Mouse (Mus musculus) ZHBTc4 (cell line): ENCODE measurements around the gene Eva1b.

ENCODE experiments used
- DNase-seq: peaks from one replicate; pipeline ENCODE4 v3.0.0-alpha.2; 2011; ENCODE audit warnings: low read depth, low spot score

Gene Eva1b

DNA sequence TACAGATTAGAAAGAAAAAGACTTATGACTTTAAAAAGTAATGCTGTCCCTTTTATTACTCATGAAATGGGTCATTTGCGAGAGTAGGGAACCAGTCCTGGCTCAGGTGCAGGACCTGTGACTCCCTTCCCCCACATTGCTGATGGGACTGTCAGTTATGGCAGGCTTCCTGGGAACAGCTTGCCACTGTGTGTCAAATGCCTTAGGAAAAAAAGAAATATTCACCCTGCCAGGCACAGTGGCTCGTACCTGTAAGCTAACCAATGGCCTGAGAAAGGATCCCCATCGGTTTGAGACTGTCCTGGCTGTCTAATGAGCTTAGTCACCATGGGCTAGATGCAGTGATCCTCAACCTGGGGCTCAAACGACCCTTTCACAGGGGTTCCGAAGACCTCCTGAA, 27.5 kb upstream of the Eva1b start:
- DNase-seq: no peak

DNA sequence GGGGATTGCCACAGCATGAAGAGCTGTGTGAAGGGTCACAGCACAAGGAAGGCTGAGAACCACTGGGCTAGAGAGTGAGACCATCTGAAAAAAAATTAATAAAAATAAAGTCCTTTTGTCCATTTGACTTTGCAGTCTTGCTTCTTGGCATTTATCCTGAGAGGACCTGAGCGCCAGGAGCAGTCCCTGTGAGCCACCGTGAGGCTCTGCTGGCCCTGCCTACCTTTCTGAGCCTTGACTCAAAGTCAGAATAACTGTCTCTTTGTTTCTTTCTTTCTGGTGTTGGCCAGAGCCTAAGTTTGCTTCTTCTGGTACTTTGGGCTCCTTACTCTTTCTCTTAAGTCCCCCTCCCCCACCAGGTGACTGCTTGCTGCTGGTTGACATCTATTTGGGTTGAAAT, 27.0 kb upstream of the Eva1b start:
- no peak for DNase-seq

DNA sequence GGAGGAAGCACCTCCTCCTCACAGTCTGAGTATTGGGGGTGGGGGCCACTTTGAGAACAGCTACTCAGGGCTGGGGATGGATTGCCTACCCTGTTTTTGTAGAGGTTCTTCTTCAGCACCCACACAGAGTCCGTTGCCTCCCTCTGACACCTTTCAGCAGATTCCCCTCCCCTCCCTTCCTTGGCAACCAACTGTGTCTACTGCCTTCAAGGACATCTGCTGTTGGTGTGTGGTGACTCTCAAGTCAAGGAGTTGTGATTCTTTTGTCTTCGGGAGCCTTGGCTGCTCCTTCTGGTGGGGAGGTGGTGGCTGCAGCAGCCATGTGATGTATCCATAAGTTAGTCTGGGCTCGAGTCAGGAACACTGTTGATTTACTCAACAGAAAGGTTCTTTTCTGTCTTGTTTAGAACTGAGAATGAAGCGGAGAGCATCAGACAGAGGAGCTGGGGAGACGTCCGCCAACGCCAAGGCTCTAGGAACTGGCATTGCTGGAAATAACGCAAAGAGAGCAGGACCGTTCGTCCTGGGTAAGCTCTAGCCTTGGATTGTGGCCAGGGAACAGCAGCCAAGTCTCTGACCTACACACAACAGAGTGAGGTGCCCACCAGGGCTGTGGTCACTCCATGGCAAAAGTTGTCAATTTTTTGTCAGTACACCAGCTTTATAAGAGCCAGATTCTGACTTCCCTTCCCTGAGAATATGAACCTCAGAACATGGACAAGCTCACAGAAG, 24.1 kb upstream of the Eva1b start:
- peak; percentile 42 for DNase-seq

DNA sequence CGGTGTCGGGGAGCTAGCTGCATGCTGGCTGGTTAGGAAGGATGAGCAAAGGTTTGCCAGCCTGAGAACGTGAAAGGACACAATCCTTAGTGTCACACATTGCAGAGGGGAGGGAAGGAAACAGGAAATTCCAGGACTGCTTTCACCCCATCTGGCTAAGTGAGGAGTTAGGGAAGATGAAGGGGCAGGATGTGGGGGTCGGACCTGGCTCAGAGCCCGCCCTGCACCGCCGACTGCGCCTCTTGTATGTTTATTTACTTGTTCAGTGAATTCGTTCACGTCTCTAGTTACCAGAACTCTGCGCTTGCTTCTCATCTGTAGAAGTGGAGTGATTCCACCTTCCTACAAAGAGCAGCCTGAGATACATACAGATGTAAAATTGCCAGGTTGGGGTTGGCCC, 17.0 kb upstream of the Eva1b start:
- no peak for DNase-seq

DNA sequence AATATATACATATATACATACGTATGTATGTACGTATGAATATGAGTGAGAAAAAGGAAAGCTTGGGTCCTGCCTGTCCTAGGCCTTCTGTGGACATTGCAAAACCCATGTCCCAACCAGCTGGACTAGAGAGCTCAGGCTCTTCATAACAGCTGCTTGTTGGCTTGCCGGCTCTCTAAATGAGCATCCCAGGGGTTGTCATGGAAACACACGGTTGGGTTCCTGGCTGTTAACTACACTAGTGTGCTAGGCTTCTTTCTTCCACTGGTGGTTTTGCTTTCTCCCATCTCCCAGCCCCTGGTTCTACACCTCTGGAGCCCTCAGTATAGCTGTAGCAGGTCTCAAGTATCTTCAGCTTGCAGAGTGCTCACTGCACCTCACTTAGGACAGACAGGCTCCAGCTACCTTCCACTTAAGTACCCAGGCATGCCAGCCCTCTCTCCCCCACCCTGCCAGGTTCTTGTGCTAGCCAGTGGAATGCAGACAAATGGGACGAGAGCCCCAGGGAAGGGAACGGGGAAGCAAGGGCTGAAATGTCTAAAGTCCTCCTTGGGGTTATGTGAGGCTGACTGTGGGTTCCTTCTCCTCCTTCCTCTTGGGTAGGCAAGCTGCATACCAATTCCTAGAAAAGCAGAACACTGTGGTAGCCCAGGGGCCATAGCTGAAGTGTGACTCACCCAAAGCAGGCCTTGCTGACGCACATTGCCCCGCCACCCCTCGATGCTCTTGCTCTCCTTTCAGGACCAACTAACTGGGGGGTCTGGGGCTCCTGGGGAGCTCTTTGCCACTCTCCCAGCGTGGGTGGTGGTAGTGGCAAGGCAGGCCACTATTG, 16.0 kb upstream of the Eva1b start:
- no peak for DNase-seq

DNA sequence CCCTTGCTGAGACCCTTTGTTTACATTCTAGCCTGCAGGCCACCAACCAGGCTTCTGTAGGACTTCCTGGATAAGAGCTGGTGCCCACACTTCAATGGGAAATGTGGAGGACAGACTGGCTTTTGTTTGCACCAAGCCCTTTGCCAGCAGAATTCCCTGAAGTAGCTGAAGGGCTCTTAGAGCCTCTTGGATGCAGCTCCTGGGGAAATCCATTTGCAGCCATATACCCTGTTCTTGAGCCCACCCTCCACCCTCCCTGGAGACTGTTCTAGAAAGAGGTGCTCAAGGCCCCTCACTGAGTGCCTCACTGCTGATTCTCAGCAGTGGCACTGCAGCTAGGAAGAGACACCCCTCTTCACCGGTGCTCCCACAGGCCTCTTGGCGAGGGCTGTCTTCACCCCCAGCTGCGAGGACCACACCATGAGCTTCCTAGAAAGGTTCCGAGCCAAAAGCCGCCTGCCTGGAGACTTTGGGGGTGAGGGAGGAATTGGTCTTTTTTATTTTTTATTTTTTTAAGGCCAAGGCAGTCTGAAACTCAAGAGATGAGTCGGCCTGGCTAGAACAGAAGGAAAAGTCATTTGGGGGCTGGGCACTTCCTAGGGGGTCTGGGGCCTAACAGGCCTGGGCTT, 14.8 kb upstream of the Eva1b start:
- no peak for DNase-seq

DNA sequence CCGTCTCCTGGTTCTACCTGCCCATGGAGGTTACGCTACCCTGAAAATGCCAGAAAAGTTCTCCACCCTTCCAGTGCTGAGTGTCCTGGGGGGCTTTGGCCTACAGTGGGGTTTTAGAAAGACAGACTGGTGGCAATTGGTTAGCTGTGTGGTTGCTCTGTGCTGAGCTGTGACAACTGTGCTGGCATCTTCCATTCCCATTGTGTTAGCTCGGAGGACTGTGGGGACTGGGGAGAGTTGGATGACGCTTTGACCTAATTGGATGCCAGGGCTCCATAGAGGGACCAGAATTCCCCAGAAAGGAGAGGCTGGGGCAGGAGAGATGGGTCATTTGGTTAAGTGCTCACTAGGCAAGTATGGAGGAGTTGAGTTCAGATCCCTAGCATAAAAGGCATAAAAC, 13.3 kb upstream of the Eva1b start:
- no peak for DNase-seq

DNA sequence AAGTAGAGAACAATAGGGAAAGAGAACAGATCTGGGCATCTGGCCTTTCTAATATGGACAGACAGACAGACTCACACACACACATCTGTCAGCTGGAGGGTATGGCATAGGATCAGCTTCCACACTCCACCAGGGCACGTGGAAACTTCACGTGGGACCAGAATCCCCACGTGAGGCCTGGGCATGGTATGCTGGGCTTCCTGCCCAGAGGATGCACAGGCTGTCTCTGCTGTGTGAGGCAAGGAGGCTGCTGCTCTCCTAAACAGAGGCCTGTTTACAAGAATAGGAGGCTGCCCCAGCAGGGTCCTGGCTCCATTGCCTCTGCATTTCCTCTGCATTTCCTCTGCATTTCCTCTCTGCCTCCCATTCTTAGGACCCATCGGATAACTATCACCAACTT, 12.9 kb upstream of the Eva1b start:
- no peak for DNase-seq

DNA sequence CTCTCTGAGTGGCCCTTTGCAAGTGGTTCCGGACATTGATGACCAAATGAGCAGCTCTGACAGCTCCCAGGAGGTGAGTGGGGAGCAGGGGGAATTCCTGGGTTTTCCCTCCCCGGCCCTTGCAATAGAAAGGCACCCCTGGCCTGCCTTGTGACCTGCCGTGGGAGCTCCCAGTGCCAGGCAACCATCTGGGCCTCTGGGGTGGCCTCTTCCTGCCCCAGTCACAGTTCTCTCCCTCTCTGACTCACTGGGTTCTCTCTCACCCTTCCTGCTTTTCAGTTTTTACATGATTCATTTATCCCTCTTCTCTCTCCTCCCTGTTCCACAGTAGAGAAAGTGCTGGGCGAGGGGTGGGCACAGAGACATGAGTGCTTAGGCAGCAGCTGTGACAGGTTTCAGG, 9.8 kb upstream of the Eva1b start:
- no peak for DNase-seq

DNA sequence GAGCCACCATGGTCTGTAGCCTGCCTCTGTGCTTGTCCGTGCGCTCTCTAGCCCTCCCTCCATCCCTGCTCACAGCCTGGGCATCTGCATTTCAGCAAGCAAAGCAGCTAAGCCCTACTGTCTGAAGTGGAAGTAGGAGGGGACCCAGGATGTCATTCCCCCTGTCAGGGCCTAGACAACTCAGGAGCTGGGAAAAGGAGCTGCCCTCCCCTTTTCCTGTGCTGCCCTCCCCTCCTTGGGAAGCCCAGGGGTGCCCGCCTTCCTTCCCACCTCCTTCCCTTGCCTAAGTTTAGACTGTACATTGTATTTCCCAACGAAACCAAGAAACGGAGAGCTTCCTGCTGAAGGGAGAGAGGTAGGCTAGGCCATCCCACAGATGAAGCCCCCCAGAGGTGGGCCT, 6.5 kb upstream of the Eva1b start:
- DNase-seq: no peak

DNA sequence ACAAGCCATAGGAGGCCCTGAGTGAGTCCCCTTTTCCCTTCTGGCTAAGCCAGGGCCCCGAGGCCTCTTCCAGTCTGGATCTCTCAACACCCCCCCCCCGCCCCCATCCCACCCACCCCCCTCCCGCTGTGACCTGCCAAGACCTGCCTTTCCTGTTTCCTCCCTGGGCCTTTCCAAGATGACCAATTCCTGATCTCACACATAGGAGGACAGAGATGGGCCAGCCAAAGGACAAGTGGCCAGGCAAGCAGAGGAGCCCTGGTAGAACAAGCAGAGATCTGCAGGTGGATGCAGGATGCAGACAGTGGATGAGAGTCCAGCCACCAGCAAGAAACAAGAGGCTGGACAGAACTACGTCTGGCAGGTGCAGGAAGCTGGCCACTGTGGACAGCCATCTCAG, 2.1 kb upstream of the Eva1b start:
- no peak for DNase-seq

DNA sequence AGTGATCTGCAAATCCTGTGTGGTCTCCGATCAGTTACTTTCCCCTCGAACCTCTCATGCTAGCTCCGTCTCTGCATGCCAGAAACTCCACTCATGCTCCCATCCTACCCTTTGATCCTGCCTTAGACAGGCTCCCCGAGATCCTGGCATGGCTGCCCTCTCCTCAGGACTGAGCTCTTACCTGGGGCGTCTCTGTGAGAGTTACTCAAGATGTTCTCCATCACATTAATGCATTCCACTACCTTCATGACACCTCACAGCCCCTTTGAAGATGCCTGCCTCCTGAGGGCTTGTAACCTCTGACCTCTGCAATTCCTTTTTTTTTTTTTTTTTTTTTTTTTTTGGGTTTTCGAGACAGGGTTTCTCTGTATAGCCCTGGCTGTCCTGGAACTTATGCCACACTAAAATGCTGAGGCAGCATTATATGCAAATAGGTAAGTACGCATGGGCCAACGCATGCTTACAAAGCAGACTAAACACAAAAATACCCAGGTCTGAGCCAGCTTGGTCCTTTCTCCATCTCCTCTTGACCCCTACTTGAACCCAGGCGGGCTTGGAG, 491 bp upstream of the Eva1b start:
- DNase-seq: no peak

DNA sequence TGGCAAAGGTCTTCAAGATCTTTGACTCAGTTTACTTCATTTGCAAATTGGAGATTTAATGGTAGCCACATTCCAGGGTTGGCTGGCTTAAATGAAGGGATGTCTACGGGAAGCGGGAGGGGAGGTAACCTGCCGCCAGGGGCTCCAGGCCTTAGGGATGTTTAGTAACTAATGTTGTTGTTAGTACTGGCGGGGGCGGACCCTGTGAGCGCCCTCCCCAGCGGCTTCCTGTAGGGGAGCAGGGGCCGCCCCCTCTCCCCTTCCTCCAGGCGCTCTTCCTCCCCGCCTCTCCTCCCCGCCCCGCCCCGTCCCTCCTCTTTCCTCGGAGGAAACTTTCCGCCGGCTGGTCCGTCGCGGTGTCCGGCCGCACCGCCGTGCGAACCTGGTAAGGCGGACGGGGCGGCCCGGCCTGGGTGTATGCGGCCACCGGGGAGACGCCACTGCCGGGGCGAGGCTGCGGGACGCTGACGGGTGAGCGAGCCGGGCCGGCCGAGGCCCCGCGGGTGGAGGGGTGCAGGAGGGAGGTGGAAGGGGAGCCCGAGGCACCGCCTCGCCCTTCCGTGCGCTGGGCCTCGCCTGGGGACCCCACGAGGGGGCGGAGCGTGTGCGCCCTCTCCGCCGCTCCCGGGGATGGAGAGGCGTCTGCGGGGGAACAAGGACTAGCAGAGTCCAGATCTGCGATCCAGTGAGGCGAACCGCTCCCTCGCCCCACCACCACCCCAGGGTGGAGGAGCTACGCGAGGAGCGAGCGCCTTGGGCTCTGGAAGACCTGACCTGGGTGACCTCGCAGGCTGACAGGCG, 817 bp downstream of the Eva1b start:
- peak; percentile 82 for DNase-seq

DNA sequence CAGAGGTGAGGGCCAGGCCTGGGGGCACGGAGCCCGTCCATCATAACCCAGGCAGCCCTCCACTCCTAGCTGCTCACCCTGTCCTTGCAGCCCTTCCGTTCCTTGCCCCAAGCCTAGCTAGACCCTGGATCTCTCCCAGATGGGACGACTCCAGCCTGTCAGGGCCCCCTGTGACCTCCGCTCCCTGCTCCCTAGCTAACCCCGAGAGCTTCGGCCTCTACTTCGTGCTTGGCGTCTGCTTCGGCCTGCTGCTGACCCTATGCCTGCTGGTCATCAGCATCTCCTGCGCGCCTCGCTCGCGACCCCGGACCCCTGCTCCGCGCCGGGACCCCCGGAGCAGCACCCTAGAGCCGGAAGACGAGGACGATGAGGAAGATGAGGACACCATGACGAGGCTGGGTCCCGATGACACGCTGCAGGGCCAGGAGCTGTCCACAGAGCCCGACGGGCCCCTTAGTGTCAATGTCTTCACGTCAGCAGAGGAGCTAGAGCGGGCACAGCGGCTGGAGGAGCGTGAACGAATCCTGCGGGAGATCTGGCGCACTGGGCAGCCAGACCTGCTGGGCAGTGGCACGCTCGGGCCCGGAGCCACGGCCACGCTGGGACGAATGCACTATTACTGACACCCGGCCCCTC, 1.6 kb downstream of the Eva1b start:
- DNase-seq: no peak

DNA sequence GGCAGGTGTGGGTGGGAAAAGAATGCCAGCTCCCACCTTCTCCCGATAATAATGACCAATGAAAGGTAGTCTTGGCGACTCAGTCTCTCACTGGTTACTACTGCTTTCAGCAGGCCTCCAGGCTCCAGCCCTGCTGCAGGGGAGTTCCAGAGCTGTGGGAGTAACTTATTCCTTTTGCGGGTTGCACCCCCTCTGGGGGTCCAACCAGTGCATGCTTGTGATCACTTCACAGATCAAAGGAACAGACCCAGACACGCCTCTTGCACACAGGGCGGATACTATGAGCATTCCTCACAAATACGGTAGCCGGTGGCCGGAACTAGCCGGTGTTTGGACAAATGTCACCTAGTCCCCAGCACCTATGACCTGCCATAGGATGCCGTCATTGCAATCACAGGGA, 2.3 kb downstream of the Eva1b start:
- peak; percentile 56 for DNase-seq

DNA sequence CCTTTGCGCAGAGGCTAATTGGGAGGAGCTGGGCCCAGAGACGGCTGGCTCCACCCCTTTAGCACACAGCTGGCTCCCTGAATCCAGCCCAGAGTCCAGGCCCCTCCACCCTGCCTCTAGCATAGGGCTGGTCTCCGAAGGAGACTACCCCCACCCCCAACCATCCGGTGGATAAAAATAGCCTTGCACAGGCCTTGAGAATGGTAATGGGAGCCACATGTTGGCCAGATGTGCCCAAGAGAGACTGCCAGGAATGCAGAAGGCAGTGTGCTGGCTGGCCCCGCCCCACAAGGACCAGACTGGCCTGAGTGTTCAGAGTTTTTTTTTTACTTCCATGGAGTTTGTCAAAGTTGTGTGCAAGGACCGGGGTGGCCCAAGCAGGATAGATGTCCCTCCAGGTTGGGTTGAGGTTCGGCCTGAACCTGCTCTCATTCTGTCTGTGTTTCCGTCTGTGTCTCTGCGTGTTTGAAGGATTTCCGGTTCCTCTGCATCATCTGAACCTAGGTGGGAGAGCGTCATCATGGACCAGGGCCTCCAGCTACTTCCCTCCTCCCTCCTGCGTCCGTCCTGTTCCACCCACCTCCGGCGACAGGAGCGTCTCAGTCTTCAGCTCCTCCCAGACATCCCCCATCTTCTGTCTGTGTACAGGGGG, 2.9 kb downstream of the Eva1b start:
- DNase-seq: peak; percentile 90

DNA sequence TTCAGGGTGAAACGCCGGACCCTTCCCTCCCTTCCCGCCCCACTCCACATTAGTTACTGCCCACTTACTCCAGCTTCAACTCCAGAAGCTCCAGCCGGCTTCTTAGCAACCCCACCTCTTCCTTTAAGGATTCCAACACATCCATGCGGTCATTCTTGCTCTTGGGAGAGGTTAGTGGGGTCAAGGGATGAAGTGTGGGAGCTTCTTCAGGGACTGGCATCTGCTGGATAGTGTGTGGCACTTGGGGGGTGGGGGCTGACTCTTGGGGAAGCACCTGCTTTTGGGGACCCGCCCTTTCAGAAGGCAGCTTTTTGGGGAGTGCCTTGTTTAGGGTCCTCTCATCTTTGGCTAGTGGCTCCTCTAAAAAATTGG, 3.4 kb downstream of the Eva1b start:
- DNase-seq: no peak

DNA sequence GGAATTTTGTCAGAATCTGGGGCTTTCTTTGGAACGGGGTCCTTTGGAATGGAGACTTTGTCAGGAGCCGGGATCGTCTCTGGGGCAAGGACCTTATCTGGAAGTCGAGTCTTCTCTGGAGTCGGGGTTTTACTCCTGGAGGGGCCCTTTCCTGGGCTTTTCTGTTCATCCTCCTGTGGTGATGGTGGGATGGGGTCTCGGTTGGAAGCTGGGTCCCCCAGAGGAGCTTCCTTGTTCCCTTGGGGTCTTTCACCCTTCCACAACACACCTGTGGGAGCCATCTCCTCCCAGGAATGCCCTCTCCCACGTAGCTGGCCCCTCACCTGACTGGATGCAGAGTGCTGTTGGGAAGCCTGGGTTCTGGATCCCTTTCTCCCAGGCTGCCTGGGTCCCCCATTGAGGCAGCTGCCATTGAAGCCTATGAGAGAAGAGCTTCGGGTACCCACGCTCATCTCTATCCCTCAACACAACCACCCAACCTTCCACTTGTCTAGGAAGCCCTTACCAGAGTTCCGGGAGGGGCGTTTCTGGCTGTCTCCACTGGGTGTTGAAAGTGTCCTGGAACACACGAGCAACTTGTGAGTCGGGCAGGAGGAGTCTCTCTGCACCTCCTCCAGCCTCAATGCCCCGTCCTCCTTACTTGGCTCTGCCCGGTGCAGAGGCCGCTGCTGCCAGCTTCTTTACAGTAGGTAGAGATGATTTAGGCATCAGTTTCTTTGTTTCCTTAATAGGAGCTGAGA, 4.3 kb downstream of the Eva1b start:
- no peak for DNase-seq

DNA sequence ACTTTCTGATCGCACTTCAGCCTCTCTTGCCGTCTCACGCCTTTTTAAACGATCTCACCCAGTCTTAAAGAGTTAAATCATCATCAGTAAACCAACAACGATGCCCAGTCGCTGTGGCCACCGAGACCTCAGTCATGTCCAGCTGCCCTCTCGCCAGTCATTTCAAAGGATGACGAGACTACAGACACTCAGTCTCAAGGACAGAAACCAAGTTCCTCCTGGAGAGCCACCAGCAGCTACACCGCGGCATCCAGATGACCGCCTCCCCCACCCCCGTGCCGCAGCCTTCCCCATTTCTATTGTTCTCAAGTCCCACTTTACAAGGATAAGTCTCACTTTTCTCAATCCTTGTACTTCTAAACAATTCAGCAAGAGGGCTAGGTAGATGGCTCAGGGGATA, 5.3 kb downstream of the Eva1b start:
- DNase-seq: no peak

DNA sequence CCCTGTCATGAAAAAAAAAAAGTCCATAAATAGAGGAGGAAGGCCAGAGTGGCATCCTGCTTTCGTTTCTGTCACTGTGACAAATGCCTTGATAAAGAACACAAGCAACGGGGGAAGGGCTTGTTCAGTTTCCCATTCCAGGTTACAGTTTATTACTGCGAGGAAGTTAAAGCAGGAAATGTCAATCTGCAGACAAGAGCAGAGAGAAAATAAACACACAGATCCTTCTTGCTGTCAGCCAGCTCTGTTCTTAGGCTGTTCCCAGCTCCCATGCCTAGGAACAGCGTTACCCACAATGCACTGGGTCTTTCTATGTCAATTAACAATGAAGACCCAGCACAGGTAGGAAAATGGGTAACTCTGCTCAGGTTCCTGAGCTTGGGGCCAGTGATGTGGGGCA, 7.6 kb downstream of the Eva1b start:
- no peak for DNase-seq
